Mouse (Mus musculus): Measurements from ENCODE around the gene Sez6l.

DNA sequence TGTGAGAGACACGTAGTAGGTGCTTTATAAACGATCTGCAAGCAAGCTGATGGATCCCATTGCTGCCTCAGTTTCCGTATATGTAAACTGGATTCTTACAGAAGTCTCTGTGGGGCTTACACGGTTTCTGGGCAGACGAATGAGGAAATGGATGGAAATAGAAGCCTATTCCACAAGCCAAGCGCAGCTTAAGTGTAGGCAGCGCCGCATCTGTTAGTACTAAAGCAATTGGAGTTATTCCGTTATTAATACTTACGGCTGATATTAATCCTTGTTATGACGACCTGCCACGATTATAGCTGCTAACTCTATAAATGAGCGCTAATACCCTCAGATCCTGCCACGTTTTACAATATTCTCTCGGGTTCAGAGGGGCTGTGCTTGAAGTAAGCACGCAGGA lies 16.8 kb downstream of the Sez6l start:
- TF ChIP-seq POLR2A (IDR thresholded peaks at IDR 0.05; ENCODE audit: low read depth, low read length) = no peak
- TF ChIP-seq CTCF (conservative IDR thresholded peaks at IDR 0.05; ENCODE audit: insufficient read depth, insufficient read length, low read depth, low read length) = no peak

Data from kidney, adult 2 months (tissue).